Mouse (Mus musculus): ENCODE data around the gene Dhcr7. TPM values are rescaled to one million over a fixed set of nuclear protein-coding genes. Genes with fewer than 3 reads are reported as not detected.

Gene Dhcr7
- polyA plus RNA-seq, 1 experiment: 107 TPM

GRCm38 (mm10) chr7:143837705-143838358, 14.9 kb downstream of the Dhcr7 start:
- peak overlapping the region; percentile 38 for H3K4me2 ChIP-seq (ENCODE audit: low read depth)
- peaks cover 39% of the 10 kb centered on the region for H3K79me2 ChIP-seq (ENCODE audit: control insufficient read depth, insufficient read depth)
- no peaks in the 10 kb centered on the region for H3K27me3 ChIP-seq (ENCODE audit: control insufficient read depth, insufficient read depth, insufficient read length)
- H3K36me3 ChIP-seq (ENCODE audit: control insufficient read depth, insufficient read depth): peaks cover 54% of the 10 kb centered on the region
- TF ChIP-seq POLR2A (IDR thresholded peaks at IDR 0.05; ENCODE audit: insufficient read length, low read depth) (peak; percentile 19), TCF12 (IDR thresholded peaks at IDR 0.05; ENCODE audit: insufficient read depth, poor library complexity, severe bottlenecking) (peak; percentile 43), MYOD1 (IDR thresholded peaks at IDR 0.05; ENCODE audit: control insufficient read depth in 1 of 3, insufficient read length in 2 of 3, low read depth in 2 of 3) (peak in 2 of 3 experiments; percentile 76 to 96), MYOG (IDR thresholded peaks at IDR 0.05; ENCODE audit: control insufficient read depth in 1 of 3, insufficient read depth in 1 of 3, insufficient read length in 2 of 3, low read depth in 2 of 3) (peak; percentile 15 to 88 (median 27)), TCF3 (IDR thresholded peaks at IDR 0.05; ENCODE audit: insufficient read length, low read depth) (no peak), USF1 (IDR thresholded peaks at IDR 0.05; ENCODE audit: low read depth) (peak; percentile 50), E2F4 (IDR thresholded peaks at IDR 0.05; ENCODE audit: insufficient read depth) (no peak), MAX (IDR thresholded peaks at IDR 0.05; ENCODE audit: low read depth) (no peak), SRF (IDR thresholded peaks at IDR 0.05; ENCODE audit: control insufficient read depth, insufficient read length, low read depth) (no peak)
- H3K4me3 ChIP-seq: no peak overlapping the region
- no peak overlapping the region for H3ac ChIP-seq (ENCODE audit: control insufficient read depth, insufficient read length)

GRCm38 (mm10) chr7:143840121-143840520, 17.2 kb downstream of the Dhcr7 start:
- Histone ChIP-seq H3K4me2 (ENCODE audit: low read depth) (no peak overlapping the region), H3K36me3 (ENCODE audit: control insufficient read depth, insufficient read depth) (peaks cover 74% of the 10 kb centered on the region), H3K4me3 (no peak overlapping the region), H3K79me2 (ENCODE audit: control insufficient read depth, insufficient read depth) (peaks cover 17% of the 10 kb centered on the region), H3K27me3 (ENCODE audit: control insufficient read depth, insufficient read depth, insufficient read length) (no peaks in the 10 kb centered on the region), H3ac (ENCODE audit: control insufficient read depth, insufficient read length) (no peak overlapping the region)
- no peak for TF ChIP-seq REST (IDR thresholded peaks at IDR 0.05; ENCODE audit: insufficient read depth, insufficient read length)
- TF ChIP-seq POLR2AphosphoS2 (IDR thresholded peaks at IDR 0.05; ENCODE audit: insufficient read length, low read depth): no peak

- peaks cover 10% of the 10 kb centered on the region for H3K79me2 ChIP-seq (ENCODE audit: control insufficient read depth, insufficient read depth)
These were observed 18.4 kb downstream of the Dhcr7 start for GRCm38 (mm10) chr7:143841301-143841700.

GRCm38 (mm10) chr7:143848127-143848767, 25.3 kb downstream of the Dhcr7 start:
- H3K79me2 ChIP-seq (ENCODE audit: control insufficient read depth, insufficient read depth): no peaks in the 10 kb centered on the region
- peaks cover 30% of the 10 kb centered on the region for H3K36me3 ChIP-seq (ENCODE audit: control insufficient read depth, insufficient read depth)
- H3K27me3 ChIP-seq (ENCODE audit: control insufficient read depth, insufficient read depth, insufficient read length): no peaks in the 10 kb centered on the region
- no peak overlapping the region for H3ac ChIP-seq (ENCODE audit: control insufficient read depth, insufficient read length)
- no peak overlapping the region for H3K4me2 ChIP-seq (ENCODE audit: low read depth)
- H3K4me3 ChIP-seq: no peak overlapping the region
- no peak for TF ChIP-seq MYOD1 (IDR thresholded peaks at IDR 0.05; ENCODE audit: control insufficient read depth in 1 of 3, insufficient read length in 2 of 3, low read depth in 2 of 3)
- TF ChIP-seq MYOG (IDR thresholded peaks at IDR 0.05; ENCODE audit: control insufficient read depth in 1 of 3, insufficient read depth in 1 of 3, insufficient read length in 2 of 3, low read depth in 2 of 3): no peak
- TF ChIP-seq TCF3 (IDR thresholded peaks at IDR 0.05; ENCODE audit: insufficient read length, low read depth): no peak
- no peak for TF ChIP-seq E2F4 (IDR thresholded peaks at IDR 0.05; ENCODE audit: insufficient read depth)
- TF ChIP-seq MAX (IDR thresholded peaks at IDR 0.05; ENCODE audit: low read depth): no peak
- no peak for TF ChIP-seq CEBPB (IDR thresholded peaks at IDR 0.05; ENCODE audit: insufficient read depth, poor library complexity, severe bottlenecking)
- TF ChIP-seq TCF12 (IDR thresholded peaks at IDR 0.05; ENCODE audit: insufficient read depth, poor library complexity, severe bottlenecking): no peak
- no peak for TF ChIP-seq REST (IDR thresholded peaks at IDR 0.05; ENCODE audit: insufficient read depth, insufficient read length)
- TF ChIP-seq USF1 (IDR thresholded peaks at IDR 0.05; ENCODE audit: low read depth): no peak
- no peak for TF ChIP-seq POLR2A (IDR thresholded peaks at IDR 0.05; ENCODE audit: insufficient read length, low read depth)
- no peak for TF ChIP-seq POLR2AphosphoS2 (IDR thresholded peaks at IDR 0.05; ENCODE audit: insufficient read length, low read depth)

More at GRCm38 (mm10) chr7:143841301-143841700, 18.4 kb downstream of the Dhcr7 start:
- no peaks in the 10 kb centered on the region for H3K27me3 ChIP-seq (ENCODE audit: control insufficient read depth, insufficient read depth, insufficient read length)
- H3K4me3 ChIP-seq: no peak overlapping the region
- H3K36me3 ChIP-seq (ENCODE audit: control insufficient read depth, insufficient read depth): peaks cover 76% of the 10 kb centered on the region
- TF ChIP-seq POLR2AphosphoS2 (IDR thresholded peaks at IDR 0.05; ENCODE audit: insufficient read length, low read depth): no peak
- no peak for TF ChIP-seq REST (IDR thresholded peaks at IDR 0.05; ENCODE audit: insufficient read depth, insufficient read length)
- no peak for TF ChIP-seq POLR2A (IDR thresholded peaks at IDR 0.05; ENCODE audit: insufficient read length, low read depth)
- no peak for TF ChIP-seq TCF3 (IDR thresholded peaks at IDR 0.05; ENCODE audit: insufficient read length, low read depth)
- no peak for TF ChIP-seq SRF (IDR thresholded peaks at IDR 0.05; ENCODE audit: control insufficient read depth, insufficient read length, low read depth)
- no peak for TF ChIP-seq TCF12 (IDR thresholded peaks at IDR 0.05; ENCODE audit: insufficient read depth, poor library complexity, severe bottlenecking)
- TF ChIP-seq CEBPB (IDR thresholded peaks at IDR 0.05; ENCODE audit: insufficient read depth, poor library complexity, severe bottlenecking): no peak
- H3K4me2 ChIP-seq (ENCODE audit: low read depth): no peak overlapping the region
- H3ac ChIP-seq (ENCODE audit: control insufficient read depth, insufficient read length): no peak overlapping the region

Measured in myocyte (in vitro differentiated cells).